Comparison of ENCODE assay signal across 1 mouse cellular context in genomic region chr7:130860721-130861142, GRCm38 (mm10).
TF ChIP-seq lines count a peak whose summit lies in the region.

No protein-coding gene starts in this region.

TF ChIP-seq in CH12.LX, 34 proteins besides CTCF, POLR2A, EP300 and RAD21 (continued from another document):
- TF ChIP-seq UBTF (IDR thresholded peaks at IDR 0.05; ENCODE audit: low read depth, low read length): no peak
